20 mouse cellular contexts compared by ENCODE assay signal in the genomic region with DNA sequence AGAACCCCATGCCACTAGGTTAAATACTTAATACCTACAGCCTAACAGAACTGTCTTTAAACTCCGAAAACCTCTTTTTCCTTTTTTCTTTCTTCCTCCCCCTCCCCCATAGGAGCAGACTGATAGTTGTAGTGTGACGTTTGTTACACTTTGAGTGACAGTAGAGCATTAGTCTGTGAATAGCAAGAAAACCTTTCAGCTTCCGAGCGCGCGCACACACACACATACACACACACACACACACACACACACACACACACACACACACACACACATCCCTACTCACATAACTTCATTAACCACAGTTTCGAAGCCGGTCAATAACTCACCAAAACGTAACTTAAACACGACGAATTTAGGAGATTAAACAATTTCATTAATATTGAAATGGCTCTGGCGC. TPM values are rescaled to one million over a fixed set of nuclear protein-coding genes. Genes with fewer than 3 reads are reported as not detected.
DNase-seq lines count a peak whose midpoint lies in the region; ATAC-seq and TF ChIP-seq lines count a peak whose summit lies in the region.
"Had no signal": no experiment of that assay in that cellular context is flagged by ENCODE, and none has a peak within 500 bp of the region (broad histone marks: within the 10 kb centered on the region; RNA-seq: fewer than 3 reads in every experiment).

No protein-coding gene starts in this region.

- H3K79me2 ChIP-seq in heart, adult 2 months (replicated peaks; ENCODE audit: control insufficient read depth, insufficient read depth, low read length) = no peaks in the 10 kb centered on the region

- DNase-seq in forebrain, embryonic 10.5 days (ENCODE audit: extremely low spot score, low spot score) = peak; percentile 41
- no peak for DNase-seq in forebrain, embryonic 14.5 days (ENCODE audit: low spot score)
- DNase-seq in embryo, embryonic 9.5 days (ENCODE audit: extremely low spot score) = peak; percentile 51
- DNase-seq in hindbrain, postnatal 0 days (ENCODE audit: low spot score) = no peak
- no peak for DNase-seq in natural killer cell, adult 2 months (ENCODE audit: low spot score in 2 of 2)
- DNase-seq in heart, adult 2 months = no peak
- DNase-seq in kidney, adult 2 months = no peak
- DNase-seq: cerebellum, adult 2 months; gastrocnemius, postnatal 25 days; liver had no signal

- no peaks in the 10 kb centered on the region for H3K9me3 ChIP-seq in forebrain, embryonic 10.5 days
- no peaks in the 10 kb centered on the region for H3K9me3 ChIP-seq in forebrain, embryonic 14.5 days (replicated peaks; ENCODE audit: control insufficient read depth, low read length)
- H3K9me3 ChIP-seq in hindbrain, postnatal 0 days (ENCODE audit: low read length) = no peaks in the 10 kb centered on the region
- H3K9me3 ChIP-seq in neural tube, embryonic 13.5 days = no peaks in the 10 kb centered on the region
- H3K9me3 ChIP-seq: embryonic facial prominence, embryonic 12.5 days; heart, embryonic 15.5 days; lung, embryonic 15.5 days; stomach, embryonic 15.5 days had no signal

- H3K36me3 ChIP-seq in forebrain, embryonic 10.5 days (replicated peaks) = no peaks in the 10 kb centered on the region
- H3K36me3 ChIP-seq in forebrain, embryonic 14.5 days (ENCODE audit: control insufficient read depth, insufficient read depth, low read length) = no peaks in the 10 kb centered on the region
- H3K36me3 ChIP-seq in hindbrain, postnatal 0 days (ENCODE audit: insufficient read depth, low read length) = no peaks in the 10 kb centered on the region
- H3K36me3 ChIP-seq in neural tube, embryonic 13.5 days = no peaks in the 10 kb centered on the region
- no peaks in the 10 kb centered on the region for H3K36me3 ChIP-seq in heart, adult 2 months (ENCODE audit: control insufficient read depth, insufficient read depth, low read length)
- no peaks in the 10 kb centered on the region for H3K36me3 ChIP-seq in kidney, adult 2 months (ENCODE audit: control insufficient read depth, insufficient read depth, low read length)
- H3K36me3 ChIP-seq: embryonic facial prominence, embryonic 12.5 days; heart, embryonic 15.5 days; lung, embryonic 15.5 days; stomach, embryonic 15.5 days had no signal

- peaks cover 96% of the 10 kb centered on the region for H3K4me1 ChIP-seq in forebrain, embryonic 10.5 days
- no peaks in the 10 kb centered on the region for H3K4me1 ChIP-seq in forebrain, embryonic 14.5 days (ENCODE audit: control insufficient read depth, insufficient read depth, low read length)
- H3K4me1 ChIP-seq in hindbrain, postnatal 0 days (ENCODE audit: insufficient read depth, low read length) = no peaks in the 10 kb centered on the region
- H3K4me1 ChIP-seq in neural tube, embryonic 13.5 days (replicated peaks) = peaks cover 77% of the 10 kb centered on the region
- no peaks in the 10 kb centered on the region for H3K4me1 ChIP-seq in heart, adult 2 months (ENCODE audit: control insufficient read depth, insufficient read depth, low read length)
- H3K4me1 ChIP-seq in kidney, adult 2 months (ENCODE audit: control insufficient read depth, insufficient read depth, low read length) = no peaks in the 10 kb centered on the region; the same call in 1 of the 2 replicates

- ATAC-seq in forebrain, embryonic 14.5 days = no peak
- ATAC-seq in hindbrain, postnatal 0 days = no peak
- ATAC-seq in neural tube, embryonic 13.5 days (ENCODE audit: low read depth) = no peak
- ATAC-seq: intestine, postnatal 0 days had no signal

- H3K27ac ChIP-seq in forebrain, embryonic 10.5 days = peak overlapping the region; percentile 15; the same call in 1 of the 2 replicates
- no peak overlapping the region for H3K27ac ChIP-seq in forebrain, embryonic 14.5 days (ENCODE audit: low read depth, low read length)
- no peak overlapping the region for H3K27ac ChIP-seq in hindbrain, postnatal 0 days
- H3K27ac ChIP-seq in neural tube, embryonic 13.5 days (replicated peaks) = no peak overlapping the region
- no peak overlapping the region for H3K27ac ChIP-seq in heart, adult 2 months
- no peak overlapping the region for H3K27ac ChIP-seq in kidney, adult 2 months (ENCODE audit: insufficient read depth, low read depth, low read length)
- H3K27ac ChIP-seq: embryonic facial prominence, embryonic 12.5 days; heart, embryonic 15.5 days; lung, embryonic 15.5 days; stomach, embryonic 15.5 days had no signal

- 2% methylated on average over 12 of the region's 12 CpGs for WGBS in forebrain, embryonic 10.5 days
- WGBS in forebrain, embryonic 14.5 days = 1% methylated on average over 12 of the region's 12 CpGs
- WGBS in hindbrain, postnatal 0 days = 2% methylated on average over 12 of the region's 12 CpGs
- WGBS in neural tube, embryonic 13.5 days = under 1% methylated on average over 12 of the region's 12 CpGs
- WGBS in heart, adult 2 months = 7% methylated on average over 12 of the region's 12 CpGs
- WGBS in kidney, adult 2 months = 6% methylated on average over 12 of the region's 12 CpGs

- H3K4me3 ChIP-seq in forebrain, embryonic 10.5 days = peak overlapping the region; percentile 53; the same call in 1 of the 2 replicates
- no peak overlapping the region for H3K4me3 ChIP-seq in forebrain, embryonic 14.5 days (ENCODE audit: low read depth, low read length)
- H3K4me3 ChIP-seq in hindbrain, postnatal 0 days (ENCODE audit: low read length) = no peak overlapping the region
- H3K4me3 ChIP-seq in neural tube, embryonic 13.5 days = peak overlapping the region; percentile 46
- no peak overlapping the region for H3K4me3 ChIP-seq in heart, adult 2 months
- H3K4me3 ChIP-seq in kidney, adult 2 months (ENCODE audit: insufficient read depth, low read depth, low read length) = no peak overlapping the region
- H3K4me3 ChIP-seq: embryonic facial prominence, embryonic 12.5 days; lung, embryonic 15.5 days; megakaryocyte, embryonic 14.5 days; stomach, embryonic 15.5 days had no signal

- no peak overlapping the region for H3K4me2 ChIP-seq in forebrain, embryonic 14.5 days (ENCODE audit: low read length)
- peak overlapping the region; percentile 42 for H3K4me2 ChIP-seq in hindbrain, postnatal 0 days (ENCODE audit: low read depth, low read length)
- peak overlapping the region; percentile 56 for H3K4me2 ChIP-seq in neural tube, embryonic 13.5 days
- H3K4me2 ChIP-seq: embryonic facial prominence, embryonic 12.5 days; heart, embryonic 15.5 days; lung, embryonic 15.5 days; stomach, embryonic 15.5 days had no signal

- no peak for TF ChIP-seq EP300 in heart, adult 2 months (IDR thresholded peaks at IDR 0.05; ENCODE audit: insufficient read depth, low read depth, low read length)

- no peak overlapping the region for H3K9ac ChIP-seq in forebrain, embryonic 14.5 days (ENCODE audit: low read length)
- H3K9ac ChIP-seq in hindbrain, postnatal 0 days (replicated peaks; ENCODE audit: low read length) = no peak overlapping the region
- no peak overlapping the region for H3K9ac ChIP-seq in neural tube, embryonic 13.5 days
- no peak overlapping the region for H3K9ac ChIP-seq in heart, adult 2 months (ENCODE audit: low read depth, low read length)
- H3K9ac ChIP-seq: embryonic facial prominence, embryonic 12.5 days; heart, embryonic 15.5 days; lung, embryonic 15.5 days; stomach, embryonic 15.5 days had no signal

- no peak for TF ChIP-seq POLR2A in heart, adult 2 months (IDR thresholded peaks at IDR 0.05; ENCODE audit: insufficient read depth, low read depth, low read length)
- no peak for TF ChIP-seq POLR2A in kidney, adult 2 months (IDR thresholded peaks at IDR 0.05; ENCODE audit: low read depth, low read length)

- TF ChIP-seq CTCF in hindbrain, postnatal 0 days (IDR thresholded peaks at IDR 0.05; ENCODE audit: low read depth) = no peak
- no peak for TF ChIP-seq CTCF in heart, adult 2 months (IDR thresholded peaks at IDR 0.05)
- no peak for TF ChIP-seq CTCF in kidney, adult 2 months (conservative IDR thresholded peaks at IDR 0.05; ENCODE audit: insufficient read depth, insufficient read length, low read depth, low read length)

- intact Hi-C loops in heart, adult 2 months (cut with DNase I) = no loop called here

- peaks cover 100% of the 10 kb centered on the region for H3K27me3 ChIP-seq in forebrain, embryonic 10.5 days (ENCODE audit: poor library complexity, severe bottlenecking)
- peaks cover 92% of the 10 kb centered on the region for H3K27me3 ChIP-seq in forebrain, embryonic 14.5 days (replicated peaks; ENCODE audit: control insufficient read depth, insufficient read depth, low read length)
- peaks cover 84% of the 10 kb centered on the region for H3K27me3 ChIP-seq in hindbrain, postnatal 0 days (ENCODE audit: insufficient read depth, low read length)
- H3K27me3 ChIP-seq in neural tube, embryonic 13.5 days = peaks cover 99% of the 10 kb centered on the region
- H3K27me3 ChIP-seq in heart, adult 2 months (ENCODE audit: control insufficient read depth, insufficient read depth, low read length) = peaks cover 40% of the 10 kb centered on the region
- peaks cover 6% of the 10 kb centered on the region for H3K27me3 ChIP-seq in kidney, adult 2 months (replicated peaks; ENCODE audit: control insufficient read depth, insufficient read depth, low read length)

RNA-seq across cellular contexts. Expression of a gene that starts 1.5 kb away (rescaled TPM):
- 2.4 and 3.4 TPM in 2 replicates for polyA plus RNA-seq in forebrain, embryonic 10.5 days (2016; fragmentation: Nextera tagmentation; extraction: Ambion mirVana)
- 2.2 and 2.5 TPM in 2 replicates for polyA plus RNA-seq in forebrain, embryonic 14.5 days (2014; fragmentation: Nextera tagmentation; extraction: Ambion mirVana)
- 10.0 and 11.4 TPM in 2 replicates for total RNA-seq in hindbrain, postnatal 0 days (2014; rRNA removed)
- polyA plus RNA-seq in hindbrain, postnatal 0 days (2015; fragmentation: Nextera tagmentation; extraction: Ambion mirVana) = 5.5 and 5.7 TPM in 2 replicates
- polyA plus RNA-seq in neural tube, embryonic 13.5 days (2015; fragmentation: Nextera tagmentation; extraction: Ambion mirVana) = 7.8 and 8.0 TPM in 2 replicates
- total RNA-seq in heart, adult 2 months (2021) = not detected
- polyA plus RNA-seq in heart, adult 2 months (2012; rRNA removed) = not detected in 2 replicates
- not detected in 2 replicates for polyA plus RNA-seq in kidney, adult 2 months (2012; rRNA removed)
- total RNA-seq: adrenal gland, postnatal 4 days; ES-E14; gastrocnemius, postnatal 25 days; left cerebral cortex, postnatal 10 days had no signal
- polyA plus RNA-seq: heart, embryonic 15.5 days; intestine, postnatal 0 days; lung, embryonic 15.5 days had no signal

Comparison
In these comparisons a context has a peak if more than half of its experiments do, and no peak if none do; other contexts are left out.
1. DNase-seq: peak in forebrain, embryonic 10.5 days (single experiment) and embryo, embryonic 9.5 days (single experiment); none in forebrain, embryonic 14.5 days (single experiment), hindbrain, postnatal 0 days (single experiment), natural killer cell, adult 2 months (0 of 2), heart, adult 2 months (0 of 2) and kidney, adult 2 months (single experiment).
2. H3K4me3 ChIP-seq: peak in forebrain, embryonic 10.5 days (single experiment) and neural tube, embryonic 13.5 days (single experiment); none in forebrain, embryonic 14.5 days (single experiment), hindbrain, postnatal 0 days (single experiment), heart, adult 2 months (single experiment) and kidney, adult 2 months (single experiment).